Mouse (Mus musculus): ENCODE measurements around the gene Cdc7. TPM values are rescaled to one million over a fixed set of nuclear protein-coding genes. Genes with fewer than 3 reads are reported as not detected.
A peak's percentile ranks its signal among the peaks of the same experiment; 100 is the strongest.
"Not testable (repeated sequence)": the region's sequence is repeated elsewhere in the genome, so short reads cannot be mapped to it uniquely, and the experiment has no call there.

The Cdc7 gene
- polyA plus RNA-seq, 1 experiment from 2014 or later, result 51.6 TPM

DNA sequence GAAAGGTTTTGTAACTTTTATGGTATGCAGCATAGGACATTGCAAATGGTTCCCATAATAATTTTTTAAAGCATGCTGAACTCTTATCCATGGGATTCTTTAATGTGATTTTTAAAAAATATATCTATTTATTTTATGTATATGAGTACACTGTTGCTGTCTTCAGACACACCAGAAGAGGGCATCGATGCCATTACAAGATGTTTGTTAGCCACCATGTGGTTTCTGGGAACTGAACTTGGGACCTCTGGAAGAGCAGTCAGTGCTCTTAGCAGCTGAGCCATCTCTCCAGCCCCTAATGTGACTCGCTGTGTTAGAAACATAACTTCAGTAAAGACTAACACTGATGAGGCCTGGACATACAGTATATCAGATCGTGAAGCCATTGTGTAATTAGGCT, 2.3 kb downstream of the Cdc7 start:
- Histone ChIP-seq H3K36me3 (peaks cover 24% of the 10 kb centered on the region), H3K27me3 (no peaks in the 10 kb centered on the region), H3K4me3 (no peak overlapping the region), H3K9me3 (no peaks in the 10 kb centered on the region), H3K4me1 (peaks cover 12% of the 10 kb centered on the region), H3K9ac (no peak overlapping the region), H3K4me2 (no peak overlapping the region), H3K27ac (no peak overlapping the region)
- ATAC-seq (ENCODE audit: insufficient number of reproducible peaks, insufficient read depth, low FRiP score, low TSS enrichment, low read depth), result no peak
- 89% methylated on average over 3 of the region's 3 CpGs for WGBS

DNA sequence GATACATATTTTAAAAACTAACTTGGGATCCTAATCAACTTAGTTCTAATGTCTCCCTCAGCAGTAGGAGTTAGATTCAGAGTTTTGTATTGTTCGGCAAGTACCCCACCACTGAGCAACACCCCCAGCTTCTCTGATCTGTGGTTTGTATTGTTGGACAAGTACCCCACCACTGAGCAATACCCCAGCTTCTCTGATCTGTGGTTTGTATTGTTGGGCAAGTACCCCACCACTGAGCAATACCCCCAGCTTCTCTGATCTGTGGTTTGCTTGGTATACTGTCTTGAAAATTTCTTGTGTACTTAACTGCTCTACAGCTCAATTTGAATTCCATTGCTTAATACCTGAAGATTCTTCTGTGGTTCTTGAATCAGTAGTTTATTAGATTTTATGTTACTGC, 3.5 kb downstream of the Cdc7 start:
- Histone ChIP-seq H3K4me1 (peaks cover 12% of the 10 kb centered on the region), H3K9ac (0 out of 2 replicates have a peak overlapping the region, but pooled peaks have one; percentile 4), H3K27me3 (no peaks in the 10 kb centered on the region), H3K36me3 (peaks cover 28% of the 10 kb centered on the region), H3K4me2 (no peak overlapping the region), H3K9me3 (no peaks in the 10 kb centered on the region), H3K27ac (no peak overlapping the region), H3K4me3 (no peak overlapping the region)
- no peak for ATAC-seq (ENCODE audit: insufficient number of reproducible peaks, insufficient read depth, low FRiP score, low TSS enrichment, low read depth)
- 91% methylated on average over 1 of the region's 1 CpGs for WGBS

DNA sequence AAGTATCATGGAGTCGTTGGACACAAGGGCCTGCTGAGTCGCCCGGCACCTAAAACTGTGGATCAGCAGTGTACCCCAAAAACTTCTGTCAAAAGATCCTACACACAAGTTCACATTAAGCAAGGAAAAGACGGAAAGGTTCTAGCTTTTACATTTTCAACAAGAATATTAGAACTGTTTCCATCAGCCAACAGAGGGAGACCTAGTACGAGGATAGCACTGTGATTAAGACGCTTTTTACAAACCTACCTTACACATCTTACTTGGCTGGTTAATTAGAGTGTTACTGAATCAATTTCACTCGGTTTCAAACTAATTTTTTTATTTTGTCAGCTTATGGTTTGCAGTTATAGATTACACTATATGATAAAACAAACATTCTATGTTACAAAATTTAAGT, 9.8 kb downstream of the Cdc7 start:
- Histone ChIP-seq H3K9ac (no peak overlapping the region), H3K9me3 (no peaks in the 10 kb centered on the region), H3K4me1 (peaks cover 3% of the 10 kb centered on the region; the same call in 1 of the 2 replicates), H3K27me3 (no peaks in the 10 kb centered on the region), H3K4me3 (no peak overlapping the region), H3K36me3 (peaks cover 81% of the 10 kb centered on the region), H3K27ac (no peak overlapping the region), H3K4me2 (no peak overlapping the region)
- ATAC-seq (ENCODE audit: insufficient number of reproducible peaks, insufficient read depth, low FRiP score, low TSS enrichment, low read depth), result no peak
- 85% methylated on average over 7 of the region's 7 CpGs for WGBS

DNA sequence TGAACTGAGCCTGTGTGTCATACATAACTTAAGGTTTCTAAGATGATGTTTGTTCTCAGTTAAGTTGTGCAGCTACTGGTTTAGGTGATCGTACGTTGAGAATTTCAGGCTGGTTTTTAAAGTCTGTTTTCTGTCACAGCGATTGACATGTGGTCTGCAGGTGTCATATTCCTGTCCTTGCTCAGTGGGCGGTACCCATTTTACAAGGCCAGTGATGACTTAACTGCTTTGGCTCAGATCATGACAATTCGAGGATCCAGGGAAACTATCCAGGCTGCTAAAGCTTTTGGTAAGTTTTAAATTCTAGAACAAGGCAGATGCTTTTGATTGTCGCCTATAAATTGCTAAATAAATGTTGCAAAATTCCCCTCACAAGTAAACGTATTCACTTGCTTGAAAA, 15.0 kb downstream of the Cdc7 start:
- no peak for ATAC-seq (ENCODE audit: insufficient number of reproducible peaks, insufficient read depth, low FRiP score, low TSS enrichment, low read depth)
- WGBS, result 69% methylated on average over 7 of the region's 7 CpGs

DNA sequence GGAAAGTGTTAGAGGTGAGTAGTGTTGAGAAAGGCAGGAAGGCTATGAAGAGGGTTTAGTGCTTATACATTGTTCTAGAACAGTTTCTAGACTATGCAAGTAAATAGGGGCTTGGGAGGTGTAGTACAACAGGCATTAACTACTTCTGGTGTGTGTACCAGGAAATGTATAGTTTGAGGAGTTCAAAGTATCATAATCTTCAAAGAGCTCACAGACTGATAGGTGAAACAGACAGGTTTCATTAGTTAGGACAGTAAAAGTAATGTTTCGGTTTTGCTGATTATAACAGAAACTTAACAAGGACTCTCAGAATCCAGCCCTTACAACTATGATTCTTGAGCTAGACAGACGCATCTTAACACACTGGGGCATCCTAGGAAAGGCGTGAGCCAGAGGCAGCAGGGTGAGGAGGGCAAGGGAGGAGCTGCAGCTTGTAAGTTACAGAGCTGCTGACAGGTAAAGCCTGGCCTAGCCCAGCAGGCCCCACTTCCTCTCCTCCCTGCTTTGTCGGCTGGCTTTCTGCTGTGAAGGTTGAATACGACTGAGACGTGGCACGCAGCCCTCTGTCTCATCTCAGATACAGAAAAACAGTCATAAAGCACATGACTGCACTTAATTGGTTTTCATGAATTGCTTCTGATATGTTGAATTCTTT, 18.3 kb downstream of the Cdc7 start:
- WGBS, result 83% methylated on average over 7 of the region's 7 CpGs
- Histone ChIP-seq H3K9ac (no peak overlapping the region), H3K4me3 (no peak overlapping the region), H3K4me2 (no peak overlapping the region), H3K27ac (no peak overlapping the region), H3K36me3 (peaks cover 59% of the 10 kb centered on the region), H3K4me1 (peaks cover 3% of the 10 kb centered on the region; the same call in 1 of the 2 replicates), H3K9me3 (no peaks in the 10 kb centered on the region), H3K27me3 (no peaks in the 10 kb centered on the region)
- no peak for ATAC-seq (ENCODE audit: insufficient number of reproducible peaks, insufficient read depth, low FRiP score, low TSS enrichment, low read depth)

More for the DNA sequence above, 15.0 kb downstream of the Cdc7 start:
- H3K36me3 ChIP-seq, result peaks cover 85% of the 10 kb centered on the region
- H3K9ac ChIP-seq, result no peak overlapping the region
- H3K27ac ChIP-seq, result no peak overlapping the region
- no peaks in the 10 kb centered on the region for H3K9me3 ChIP-seq
- H3K4me2 ChIP-seq, result no peak overlapping the region
- peaks cover 3% of the 10 kb centered on the region; the same call in 1 of the 2 replicates for H3K4me1 ChIP-seq
- H3K27me3 ChIP-seq, result no peaks in the 10 kb centered on the region
- H3K4me3 ChIP-seq, result no peak overlapping the region

DNA sequence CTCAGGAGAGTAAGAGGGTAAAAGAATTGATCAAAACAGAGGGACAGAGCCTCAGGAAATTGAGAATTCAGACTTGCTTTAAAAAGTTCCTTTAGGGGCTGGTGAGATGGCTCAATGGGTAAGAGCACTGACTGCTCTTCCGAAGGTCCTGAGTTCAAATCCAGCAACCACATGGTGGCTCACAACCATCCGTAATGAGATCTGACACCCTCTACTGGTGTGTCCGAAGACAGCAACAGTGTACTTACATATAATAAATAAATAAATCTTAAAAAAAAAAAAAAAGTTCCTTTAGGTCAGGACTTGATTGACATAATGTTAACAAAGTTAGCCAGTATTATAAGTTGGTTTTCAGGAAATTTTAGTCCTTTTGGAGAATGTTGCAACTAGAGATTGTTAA, 20.8 kb downstream of the Cdc7 start:
- H3K27ac ChIP-seq; H3K4me1 ChIP-seq; H3K27me3 ChIP-seq; ATAC-seq (ENCODE audit: insufficient number of reproducible peaks, insufficient read depth, low FRiP score, low TSS enrichment, low read depth); H3K9ac ChIP-seq; H3K9me3 ChIP-seq; H3K4me2 ChIP-seq; H3K4me3 ChIP-seq: not testable (repeated sequence)
- WGBS, result 93% methylated on average over 3 of the region's 3 CpGs
- H3K36me3 ChIP-seq, result peaks cover 35% of the 10 kb centered on the region

DNA sequence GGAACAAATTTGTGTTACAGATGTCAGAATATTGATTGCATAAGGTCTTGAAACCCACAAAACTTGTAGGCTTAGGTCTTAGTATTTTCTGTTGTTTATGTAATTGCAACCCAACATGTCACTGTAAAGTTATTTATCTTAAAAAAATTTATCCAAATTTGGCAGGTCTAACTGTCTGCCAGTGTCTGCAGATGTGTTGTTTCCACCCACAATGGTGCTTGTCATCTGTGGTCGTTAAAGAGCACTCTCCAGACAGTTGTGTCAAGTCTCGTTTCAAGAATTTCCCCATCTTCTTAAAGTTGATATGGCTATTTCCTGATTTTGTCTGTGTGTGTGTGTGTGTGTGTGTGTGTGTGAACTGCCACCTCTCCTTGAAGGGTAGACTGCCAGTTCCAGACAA, 21.5 kb downstream of the Cdc7 start:
- H3K9me3 ChIP-seq, result no peaks in the 10 kb centered on the region
- no peaks in the 10 kb centered on the region for H3K27me3 ChIP-seq
- H3K9ac ChIP-seq, result no peak overlapping the region
- no peak for ATAC-seq (ENCODE audit: insufficient number of reproducible peaks, insufficient read depth, low FRiP score, low TSS enrichment, low read depth)
- no peak overlapping the region for H3K4me3 ChIP-seq
- peaks cover 3% of the 10 kb centered on the region for H3K4me1 ChIP-seq
- H3K27ac ChIP-seq, result no peak overlapping the region
- peaks cover 30% of the 10 kb centered on the region for H3K36me3 ChIP-seq
- WGBS, result 63% methylated on average over 2 of the region's 2 CpGs
- no peak overlapping the region for H3K4me2 ChIP-seq

DNA sequence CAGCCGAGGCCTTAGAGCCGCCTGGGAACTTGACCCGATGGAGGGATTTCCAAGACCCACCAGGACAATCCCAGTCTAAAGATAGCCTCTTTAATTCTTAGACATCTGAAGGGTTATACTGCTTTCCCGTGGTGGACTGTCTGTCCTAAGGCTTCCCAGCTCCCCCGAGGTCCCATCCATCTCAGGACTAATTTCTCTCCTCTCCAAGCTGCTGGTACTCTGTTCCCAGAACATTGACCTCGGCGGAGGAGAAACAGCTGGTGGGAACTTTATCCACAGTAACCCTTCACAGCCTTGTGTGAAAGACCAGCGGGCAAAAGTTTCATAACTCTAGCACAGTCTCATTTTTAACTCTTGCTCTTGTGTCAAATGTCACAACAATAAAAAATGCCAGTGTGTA, 25.1 kb downstream of the Cdc7 start:
- no peak overlapping the region for H3K4me3 ChIP-seq
- no peak overlapping the region for H3K4me2 ChIP-seq
- no peaks in the 10 kb centered on the region for H3K9me3 ChIP-seq
- 0 out of 2 replicates have a peak, but pooled peaks cover 6% of the 10 kb centered on the region for H3K36me3 ChIP-seq
- no peak for ATAC-seq (ENCODE audit: insufficient number of reproducible peaks, insufficient read depth, low FRiP score, low TSS enrichment, low read depth)
- H3K27ac ChIP-seq, result no peak overlapping the region
- peaks cover 17% of the 10 kb centered on the region for H3K4me1 ChIP-seq
- WGBS, result 61% methylated on average over 8 of the region's 8 CpGs
- H3K9ac ChIP-seq, result no peak overlapping the region
- H3K27me3 ChIP-seq, result no peaks in the 10 kb centered on the region

DNA sequence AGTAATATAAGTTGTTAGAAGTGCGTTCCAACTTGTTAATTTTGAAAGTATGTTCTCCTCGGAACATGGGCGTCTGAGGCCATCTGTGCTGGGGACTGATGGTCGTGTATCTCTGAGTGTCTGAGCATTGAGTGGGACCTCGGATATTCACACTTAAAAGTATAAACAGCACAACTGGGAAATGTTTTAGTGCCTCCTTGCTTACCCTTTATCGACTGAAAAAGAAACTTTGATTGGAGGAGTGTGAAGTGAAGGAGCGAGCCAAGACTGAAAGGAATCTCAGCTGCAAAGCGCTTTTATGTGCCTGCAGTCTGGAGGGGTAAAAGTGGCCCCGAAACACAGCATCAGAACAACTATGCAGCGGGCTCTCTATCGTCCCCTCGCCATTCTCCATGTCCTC, 25.7 kb downstream of the Cdc7 start:
- 72% methylated on average over 12 of the region's 12 CpGs for WGBS

DNA sequence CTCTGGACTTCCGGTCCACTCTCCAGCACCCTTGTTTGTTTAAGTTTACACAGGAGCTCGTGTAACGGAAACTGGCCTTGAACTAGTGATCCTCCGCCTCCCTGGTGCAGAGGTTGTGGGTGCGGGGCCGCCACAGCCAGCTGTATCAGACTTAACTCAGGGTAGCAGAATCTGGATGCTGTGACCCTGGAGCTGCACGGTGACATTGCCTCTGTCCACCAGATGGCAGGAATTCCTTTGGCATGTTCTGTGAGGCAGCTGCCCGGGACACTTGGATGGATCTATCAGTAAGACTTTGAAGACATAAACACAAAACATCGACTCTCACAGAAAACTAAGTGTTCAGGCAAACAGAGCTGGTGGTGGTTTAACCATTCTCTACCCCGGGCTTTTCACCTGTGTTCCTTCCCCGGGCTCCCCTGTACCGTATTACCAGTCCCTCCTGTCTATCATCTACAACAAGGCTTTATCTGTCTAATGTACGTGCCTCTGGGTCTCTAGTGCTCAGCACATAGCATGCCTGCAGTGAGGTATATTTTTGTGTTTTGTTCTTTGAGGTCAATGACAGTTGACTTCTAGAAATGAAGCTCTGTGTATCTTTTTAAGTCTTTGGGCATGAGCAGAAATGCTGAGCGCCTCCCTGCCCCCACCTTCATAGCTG, 26.6 kb downstream of the Cdc7 start:
- H3K9ac ChIP-seq, result no peak overlapping the region
- H3K27ac ChIP-seq, result no peak overlapping the region; the same call in 1 of the 2 replicates
- WGBS, result 31% methylated on average over 14 of the region's 14 CpGs
- H3K36me3 ChIP-seq, result no peaks in the 10 kb centered on the region
- no peaks in the 10 kb centered on the region for H3K9me3 ChIP-seq
- ATAC-seq (ENCODE audit: insufficient number of reproducible peaks, insufficient read depth, low FRiP score, low TSS enrichment, low read depth), result no peak
- H3K4me3 ChIP-seq, result no peak overlapping the region
- peaks cover 25% of the 10 kb centered on the region for H3K4me1 ChIP-seq
- peak overlapping the region; percentile 9; the same call in 1 of the 2 replicates for H3K4me2 ChIP-seq
- no peaks in the 10 kb centered on the region for H3K27me3 ChIP-seq

More for the DNA sequence above, 25.7 kb downstream of the Cdc7 start:
- no peak for ATAC-seq (ENCODE audit: insufficient number of reproducible peaks, insufficient read depth, low FRiP score, low TSS enrichment, low read depth)
- Histone ChIP-seq H3K36me3 (0 out of 2 replicates have a peak, but pooled peaks cover 1% of the 10 kb centered on the region), H3K27ac (no peak overlapping the region), H3K9me3 (no peaks in the 10 kb centered on the region), H3K27me3 (no peaks in the 10 kb centered on the region), H3K4me1 (peaks cover 20% of the 10 kb centered on the region), H3K4me2 (no peak overlapping the region), H3K4me3 (no peak overlapping the region), H3K9ac (no peak overlapping the region)

DNA sequence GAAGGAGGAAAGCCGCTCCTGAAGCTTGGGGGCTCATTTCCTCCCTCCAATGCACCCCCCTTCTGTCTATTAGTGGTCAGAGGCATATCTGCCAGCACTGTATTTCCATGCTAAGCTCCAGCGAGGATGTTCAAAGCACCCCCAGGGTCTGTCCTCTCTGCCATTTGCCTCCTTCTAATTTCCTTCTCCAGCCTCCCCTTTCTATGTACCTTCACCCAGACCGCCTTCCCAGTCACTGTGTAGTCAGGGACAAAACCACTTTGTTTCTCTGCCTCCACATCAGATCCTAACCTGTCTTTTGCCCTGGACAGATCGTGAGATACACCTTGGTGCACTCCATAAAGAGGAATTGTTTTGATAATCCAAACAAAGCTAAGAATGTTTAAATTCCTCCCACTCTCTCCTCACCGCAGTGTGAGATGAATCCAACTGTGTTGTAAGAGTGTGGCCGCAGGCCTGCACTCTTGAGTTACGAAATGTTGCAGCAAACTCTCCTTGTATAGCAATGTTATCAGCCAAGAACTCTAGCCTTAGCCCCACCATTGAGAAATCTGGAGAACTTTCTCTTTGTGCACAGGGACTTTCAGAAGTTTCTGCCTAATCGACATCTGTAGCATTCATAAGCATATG, 27.3 kb downstream of the Cdc7 start:
- H3K36me3 ChIP-seq, result no peaks in the 10 kb centered on the region
- no peak overlapping the region for H3K4me2 ChIP-seq
- no peaks in the 10 kb centered on the region for H3K27me3 ChIP-seq
- WGBS, result 59% methylated on average over 8 of the region's 8 CpGs
- ATAC-seq (ENCODE audit: insufficient number of reproducible peaks, insufficient read depth, low FRiP score, low TSS enrichment, low read depth), result no peak
- H3K9ac ChIP-seq, result no peak overlapping the region
- no peaks in the 10 kb centered on the region for H3K9me3 ChIP-seq
- no peak overlapping the region for H3K4me3 ChIP-seq
- peaks cover 31% of the 10 kb centered on the region for H3K4me1 ChIP-seq
- H3K27ac ChIP-seq, result peak overlapping the region; percentile 12; the same call in 1 of the 2 replicates

DNA sequence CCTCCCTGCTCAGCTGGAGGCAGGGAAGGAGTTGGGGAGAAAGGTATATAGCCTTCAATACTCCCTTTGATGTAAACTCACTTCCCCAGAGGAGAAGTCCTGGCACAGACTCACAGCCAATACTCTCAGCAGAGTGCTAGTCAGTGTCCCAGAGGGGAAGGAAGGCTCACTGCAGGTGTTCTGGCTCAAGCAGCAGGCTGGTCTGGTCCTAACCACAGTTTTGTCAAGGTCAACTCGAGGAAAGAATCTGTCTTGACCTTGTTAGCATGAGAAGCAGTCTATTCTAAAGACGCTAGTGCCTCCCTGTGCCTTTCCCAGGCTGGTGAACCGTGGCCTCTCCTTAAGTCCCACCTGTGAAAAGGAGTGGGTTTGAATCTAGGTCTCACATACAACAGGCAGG, 30.6 kb downstream of the Cdc7 start:
- WGBS, result 31% methylated on average over 3 of the region's 3 CpGs
- no peaks in the 10 kb centered on the region for H3K27me3 ChIP-seq
- H3K36me3 ChIP-seq, result no peaks in the 10 kb centered on the region

More for the DNA sequence above, 30.6 kb downstream of the Cdc7 start:
- no peak overlapping the region for H3K4me3 ChIP-seq
- H3K4me2 ChIP-seq, result no peak overlapping the region
- peaks cover 38% of the 10 kb centered on the region for H3K4me1 ChIP-seq
- no peak overlapping the region for H3K9ac ChIP-seq
- no peak overlapping the region for H3K27ac ChIP-seq
- no peak for ATAC-seq (ENCODE audit: insufficient number of reproducible peaks, insufficient read depth, low FRiP score, low TSS enrichment, low read depth)
- H3K9me3 ChIP-seq, result no peaks in the 10 kb centered on the region
